10 mouse cellular contexts compared by ENCODE assay signal in the genomic region with DNA sequence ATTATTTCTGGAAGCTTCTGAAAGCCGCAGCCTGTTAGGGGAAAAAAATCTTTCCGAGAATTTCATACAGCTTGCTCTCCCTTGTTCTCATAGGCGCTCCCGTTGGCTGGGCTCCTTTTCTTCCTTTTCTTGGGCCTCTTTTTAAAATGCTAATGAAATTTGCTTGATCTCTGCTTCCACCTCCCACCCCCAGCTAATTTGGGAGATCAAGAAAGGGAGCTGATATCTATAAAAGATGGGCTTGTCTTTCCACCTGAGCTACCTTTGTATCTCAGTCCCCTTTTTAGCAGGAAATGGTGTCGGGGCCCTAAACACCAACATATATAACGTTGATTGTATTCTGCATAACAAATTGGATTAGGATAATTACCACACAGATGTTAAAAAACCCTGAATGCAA.
DNase-seq lines count a peak whose midpoint lies in the region; ATAC-seq lines count a peak whose summit lies in the region.
"Had no signal": no experiment of that assay in that cellular context is flagged by ENCODE, and none has a peak within 500 bp of the region (broad histone marks: within the 10 kb centered on the region; RNA-seq: fewer than 3 reads in every experiment).

No protein-coding gene starts in this region.

- H3K9ac ChIP-seq in heart, embryonic 16.5 days (ENCODE audit: low read length) = no peak overlapping the region
- H3K9ac ChIP-seq in hindbrain, embryonic 16.5 days (ENCODE audit: low read depth, low read length) = no peak overlapping the region
- 0 out of 2 replicates have a peak overlapping the region, but pooled peaks have one; percentile 38 for H3K9ac ChIP-seq in midbrain, embryonic 16.5 days (ENCODE audit: low read depth, low read length)

- 41% methylated on average over 6 of the region's 6 CpGs for WGBS in heart, embryonic 16.5 days
- 23% methylated on average over 6 of the region's 6 CpGs for whole genome bisulfite sequencing in embryonic facial prominence, embryonic 10.5 days
- WGBS in hindbrain, embryonic 16.5 days = 24% methylated on average over 6 of the region's 6 CpGs
- WGBS in midbrain, embryonic 16.5 days = 23% methylated on average over 6 of the region's 6 CpGs

- no peaks in the 10 kb centered on the region for H3K4me1 ChIP-seq in heart, embryonic 16.5 days (ENCODE audit: control insufficient read depth, insufficient read depth, low read length)
- no peaks in the 10 kb centered on the region for H3K4me1 ChIP-seq in embryonic facial prominence, embryonic 10.5 days
- no peaks in the 10 kb centered on the region; the same call in 1 of the 2 replicates for H3K4me1 ChIP-seq in hindbrain, embryonic 16.5 days (ENCODE audit: control insufficient read depth, insufficient read depth, low read depth, low read length)
- no peaks in the 10 kb centered on the region; the same call in 1 of the 2 replicates for H3K4me1 ChIP-seq in midbrain, embryonic 16.5 days (ENCODE audit: control insufficient read depth, insufficient read depth, low read length)

- H3K4me3 ChIP-seq in heart, embryonic 16.5 days (ENCODE audit: low read length) = peak overlapping the region; percentile 29
- peak overlapping the region; percentile 43 for H3K4me3 ChIP-seq in embryonic facial prominence, embryonic 10.5 days
- no peak overlapping the region; the same call in 1 of the 2 replicates for H3K4me3 ChIP-seq in hindbrain, embryonic 16.5 days (ENCODE audit: low read length)
- peak overlapping the region; percentile 14; the same call in 1 of the 2 replicates for H3K4me3 ChIP-seq in midbrain, embryonic 16.5 days (ENCODE audit: low read depth, low read length)

- 0 out of 2 replicates have a peak overlapping the region, but pooled peaks have one; percentile 4 for H3K27ac ChIP-seq in heart, embryonic 16.5 days (ENCODE audit: low read length)
- H3K27ac ChIP-seq in embryonic facial prominence, embryonic 10.5 days (replicated peaks) = peak overlapping the region; percentile 44; the same call in 1 of the 2 replicates
- peak overlapping the region; percentile 72 for H3K27ac ChIP-seq in hindbrain, embryonic 16.5 days (ENCODE audit: low read depth, low read length)
- H3K27ac ChIP-seq in midbrain, embryonic 16.5 days (ENCODE audit: low read length) = peak overlapping the region; percentile 71
- H3K27ac ChIP-seq: macrophage had no signal

- no peaks in the 10 kb centered on the region for H3K27me3 ChIP-seq in heart, embryonic 16.5 days (ENCODE audit: control insufficient read depth, insufficient read depth, low read length)
- peaks cover 15% of the 10 kb centered on the region; the same call in 1 of the 2 replicates for H3K27me3 ChIP-seq in embryonic facial prominence, embryonic 10.5 days (replicated peaks; ENCODE audit: low read depth, poor library complexity, severe bottlenecking)
- no peaks in the 10 kb centered on the region for H3K27me3 ChIP-seq in hindbrain, embryonic 16.5 days (replicated peaks; ENCODE audit: control insufficient read depth, insufficient read depth, low read length)
- no peaks in the 10 kb centered on the region for H3K27me3 ChIP-seq in midbrain, embryonic 16.5 days (ENCODE audit: control insufficient read depth, insufficient read depth, low read depth, low read length)

- no peaks in the 10 kb centered on the region for H3K9me3 ChIP-seq in heart, embryonic 16.5 days (replicated peaks; ENCODE audit: control insufficient read depth, low read length)
- no peaks in the 10 kb centered on the region for H3K9me3 ChIP-seq in embryonic facial prominence, embryonic 10.5 days
- no peaks in the 10 kb centered on the region for H3K9me3 ChIP-seq in hindbrain, embryonic 16.5 days (ENCODE audit: control insufficient read depth, low read length)
- no peaks in the 10 kb centered on the region for H3K9me3 ChIP-seq in midbrain, embryonic 16.5 days (replicated peaks; ENCODE audit: control insufficient read depth, low read length, poor library complexity, severe bottlenecking)

- no peak for ATAC-seq in heart, embryonic 16.5 days (replicated peaks; ENCODE audit: extremely low read depth, insufficient read depth, low FRiP score)
- ATAC-seq in hindbrain, embryonic 16.5 days = peak; percentile 41; the same call in 1 of the 2 replicates
- ATAC-seq in midbrain, embryonic 16.5 days = peak; percentile 49; the same call in 1 of the 2 replicates

- no peaks in the 10 kb centered on the region for H3K36me3 ChIP-seq in heart, embryonic 16.5 days (ENCODE audit: control insufficient read depth, insufficient read depth)
- no peaks in the 10 kb centered on the region for H3K36me3 ChIP-seq in embryonic facial prominence, embryonic 10.5 days (replicated peaks)
- H3K36me3 ChIP-seq in hindbrain, embryonic 16.5 days (ENCODE audit: control insufficient read depth, insufficient read depth, low read length) = no peaks in the 10 kb centered on the region
- H3K36me3 ChIP-seq in midbrain, embryonic 16.5 days (ENCODE audit: control insufficient read depth, insufficient read depth, low read length) = no peaks in the 10 kb centered on the region

- peak overlapping the region; percentile 62 for H3K4me2 ChIP-seq in heart, embryonic 16.5 days (ENCODE audit: low read depth, low read length)
- H3K4me2 ChIP-seq in hindbrain, embryonic 16.5 days (ENCODE audit: low read length) = peak overlapping the region; percentile 50
- peak overlapping the region; percentile 47 for H3K4me2 ChIP-seq in midbrain, embryonic 16.5 days (ENCODE audit: low read length)

- no peak for DNase-seq in heart, adult 9 months (ENCODE audit: low spot score in 2 of 2)
- no peak for DNase-seq in embryonic facial prominence, embryonic 10.5 days (ENCODE audit: low spot score)
- no peak for DNase-seq in cerebellum, adult 9-11 months
- no peak for DNase-seq in thymus, postnatal 36 days
- no peak for DNase-seq in urinary bladder, postnatal 4 days (ENCODE audit: low spot score in 2 of 2)
- DNase-seq: gastrocnemius, postnatal 36 days had no signal

Comparison
In these comparisons a context has a peak if more than half of its experiments do, and no peak if none do; other contexts are left out.
1. H3K27ac ChIP-seq: peak in every context shown above with its lines; median percentile 72 in hindbrain, embryonic 16.5 days; 71 in midbrain, embryonic 16.5 days; 44 in embryonic facial prominence, embryonic 10.5 days; 4 in heart, embryonic 16.5 days.